Mouse (Mus musculus) urinary bladder, adult 18-20 months (tissue): ENCODE results near the gene Pla2g16.

ENCODE experiments used
- DNase-seq, 2 experiments: peaks; one replicate each; pipeline ENCODE4 v3.0.0; 2022; ENCODE audit warnings: low spot score in 2 of 2, mixed read lengths in 2 of 2

The Pla2g16 gene

GRCm38 (mm10) chr19:7564457-7564856, 7.2 kb downstream of the Pla2g16 start:
- DNase-seq = no peak

GRCm38 (mm10) chr19:7566826-7567225, 9.6 kb downstream of the Pla2g16 start:
- DNase-seq = no peak

DNA sequence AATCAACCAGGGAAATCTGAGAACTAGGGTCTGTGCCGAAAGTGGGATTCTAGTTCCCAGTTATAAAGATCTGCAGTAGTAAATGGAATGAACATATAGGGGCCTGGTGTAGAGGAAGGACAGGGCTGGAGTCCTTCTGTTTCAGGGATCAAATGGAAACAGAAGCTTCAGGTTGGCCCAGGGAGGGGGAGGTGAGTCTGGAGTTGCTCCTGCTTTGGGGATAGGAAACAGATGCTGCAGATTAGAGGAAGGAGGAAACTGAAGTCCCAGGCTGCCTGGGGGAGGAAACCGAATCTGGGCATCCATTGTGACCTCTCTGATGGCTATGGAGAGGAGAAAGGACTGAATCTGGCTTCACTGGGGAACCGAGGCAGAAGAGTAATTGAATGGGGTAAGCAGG, 11.1 kb downstream of the Pla2g16 start:
- no peak for DNase-seq

- no peak for DNase-seq
Observed at GRCm38 (mm10) chr19:7569650-7570049, 12.4 kb downstream of the Pla2g16 start.

GRCm38 (mm10) chr19:7576180-7576579, 18.9 kb downstream of the Pla2g16 start:
- no peak for DNase-seq

DNA sequence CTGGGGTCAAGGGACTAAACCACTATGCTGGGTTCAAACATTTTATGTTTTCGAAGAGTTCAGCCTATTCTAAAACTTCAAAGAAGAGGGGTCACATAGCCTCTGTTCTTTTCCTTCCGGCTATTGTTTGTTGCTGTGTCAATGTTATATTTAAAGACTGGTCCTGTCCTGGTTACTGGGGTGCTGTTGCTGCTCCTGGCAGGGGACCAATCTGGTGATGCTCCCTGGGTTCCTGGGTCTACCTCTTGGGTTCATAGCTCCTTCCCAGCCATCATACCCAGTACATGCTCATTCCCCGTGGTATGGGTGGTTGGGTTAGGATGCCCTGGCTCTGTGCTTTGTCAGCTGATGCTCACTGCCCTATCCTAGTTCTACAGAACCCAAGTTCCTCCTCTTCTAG, 20.5 kb downstream of the Pla2g16 start:
- DNase-seq = no peak

DNA sequence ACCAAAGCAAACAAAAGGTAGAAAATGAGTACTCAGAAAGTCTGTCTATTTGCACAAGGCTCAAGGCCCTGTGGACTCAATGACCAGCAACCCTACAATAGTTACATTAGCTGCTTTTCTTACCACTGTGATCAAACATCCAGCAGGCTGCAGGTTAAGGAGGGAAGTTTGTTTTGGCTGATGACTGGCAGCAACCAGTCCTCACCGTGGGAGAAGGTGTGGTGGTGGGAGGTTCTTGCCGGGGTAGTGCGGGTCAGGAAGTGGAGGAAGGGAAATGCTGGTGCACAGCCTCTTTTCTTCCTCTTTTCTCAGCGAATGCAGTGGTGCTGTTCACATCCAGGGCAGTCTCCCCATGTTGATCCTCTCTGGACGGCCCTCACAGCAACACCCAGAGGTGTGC, 23.8 kb downstream of the Pla2g16 start:
- DNase-seq = no peak

GRCm38 (mm10) chr19:7583101-7583500, 25.8 kb downstream of the Pla2g16 start:
- DNase-seq = no peak

DNA sequence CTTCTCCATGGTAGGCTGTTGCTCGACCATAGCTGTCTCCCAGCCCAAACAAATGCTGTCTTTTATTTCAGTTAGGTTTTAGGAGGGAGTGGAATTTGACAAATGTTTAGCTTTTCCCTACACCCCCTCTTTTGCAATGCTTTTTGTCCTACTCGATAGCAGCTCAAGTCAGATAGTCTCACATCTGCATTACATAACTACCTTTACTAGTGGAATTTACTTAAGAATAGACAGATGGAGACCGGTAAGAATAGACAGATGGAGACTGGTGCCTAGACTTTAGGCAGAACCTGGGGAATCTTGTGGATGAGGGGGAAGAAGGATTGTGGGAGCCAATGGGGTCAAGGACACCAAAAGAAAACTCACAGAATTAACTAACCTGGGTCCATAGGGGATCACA, 26.3 kb downstream of the Pla2g16 start:
- DNase-seq = no peak

DNA sequence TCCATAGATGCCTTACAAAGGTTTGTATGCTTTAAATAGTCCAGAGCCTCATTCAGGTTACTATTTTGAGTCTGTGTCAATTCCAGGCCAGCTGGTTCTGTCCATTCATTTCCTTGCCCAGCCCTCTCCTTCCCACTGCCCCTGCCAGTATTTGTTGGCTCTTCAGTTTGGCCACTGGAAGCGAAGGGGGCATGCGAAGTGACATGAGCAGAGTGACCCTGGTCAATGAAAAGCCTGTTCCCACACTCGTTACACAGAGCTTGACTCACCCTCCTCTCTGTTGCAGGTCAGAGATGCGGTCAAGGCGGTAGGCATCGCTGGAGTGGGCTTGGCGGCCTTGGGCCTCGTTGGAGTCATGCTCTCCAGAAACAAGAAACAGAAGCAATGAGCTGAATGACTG, 28.0 kb downstream of the Pla2g16 start:
- no peak for DNase-seq

DNA sequence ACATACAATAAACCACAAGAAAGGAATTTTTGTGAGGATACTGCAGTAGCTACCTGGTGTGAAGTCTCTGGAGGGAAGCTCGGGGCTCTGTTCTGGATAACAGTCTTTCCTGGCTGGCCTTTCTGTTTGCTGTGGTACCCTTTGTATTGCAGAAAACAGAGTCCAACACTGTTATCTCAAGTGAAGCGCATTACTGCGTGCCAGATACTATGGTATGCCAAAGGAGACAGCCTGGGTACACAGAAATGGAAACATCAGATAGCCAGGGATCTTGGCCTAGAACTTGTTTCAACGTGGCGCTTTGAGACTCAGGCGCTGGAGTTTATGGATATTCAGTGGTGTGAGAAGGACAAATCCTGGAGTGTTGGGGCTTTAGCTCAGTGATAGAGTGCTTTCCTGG, 28.5 kb downstream of the Pla2g16 start:
- DNase-seq = no peak

- DNase-seq = no peak
Observed at GRCm38 (mm10) chr19:7590795-7591194, 33.5 kb downstream of the Pla2g16 start.

DNA sequence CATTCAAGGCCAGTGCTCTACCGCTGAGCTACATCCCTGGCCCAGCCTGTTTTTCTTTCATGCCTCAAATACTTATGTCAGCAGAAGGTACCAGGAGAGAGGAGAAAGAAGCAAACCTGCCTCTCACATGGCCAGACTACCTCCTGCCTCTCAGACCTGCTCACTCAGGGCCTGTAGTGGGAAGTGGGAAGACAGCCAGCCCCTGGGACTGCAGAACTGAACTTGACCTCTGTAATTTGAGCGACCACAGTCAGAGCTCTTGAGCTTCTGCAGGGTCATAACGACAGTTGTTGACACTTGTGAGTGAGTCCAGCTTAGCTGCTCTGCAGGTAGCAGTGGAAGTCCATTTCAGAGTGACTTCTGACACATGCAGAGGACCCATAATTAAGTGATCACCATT, 34.8 kb downstream of the Pla2g16 start:
- no peak for DNase-seq

- DNase-seq = peak in 1 of 2 experiments; percentile 39
Observed at GRCm38 (mm10) chr19:7595534-7595933, 38.3 kb downstream of the Pla2g16 start.

- no peak for DNase-seq
Observed at GRCm38 (mm10) chr19:7598481-7598880, 41.2 kb downstream of the Pla2g16 start.

GRCm38 (mm10) chr19:7601551-7601950, 44.3 kb downstream of the Pla2g16 start:
- DNase-seq = no peak

DNA sequence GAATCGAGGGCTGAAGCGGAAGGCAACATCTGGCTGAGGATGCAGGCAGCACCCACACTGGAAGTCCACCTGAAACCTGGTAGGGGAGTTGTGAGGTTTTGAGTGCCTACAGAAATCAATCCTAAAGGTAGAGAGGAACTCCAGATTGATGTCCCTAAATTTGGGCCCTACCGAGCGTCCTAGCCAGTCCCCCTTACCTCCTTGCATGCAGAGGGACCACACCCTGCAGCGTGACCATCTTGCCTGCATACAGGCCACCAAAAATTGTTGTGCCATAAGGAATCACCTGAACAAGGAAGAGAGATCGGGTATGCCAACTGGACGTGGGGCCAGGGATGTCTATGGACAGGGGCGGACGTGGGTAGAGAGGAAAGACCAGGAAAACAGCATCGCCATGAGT, 46.8 kb downstream of the Pla2g16 start:
- no peak for DNase-seq

GRCm38 (mm10) chr19:7605013-7605412, 47.8 kb downstream of the Pla2g16 start:
- DNase-seq = no peak

DNA sequence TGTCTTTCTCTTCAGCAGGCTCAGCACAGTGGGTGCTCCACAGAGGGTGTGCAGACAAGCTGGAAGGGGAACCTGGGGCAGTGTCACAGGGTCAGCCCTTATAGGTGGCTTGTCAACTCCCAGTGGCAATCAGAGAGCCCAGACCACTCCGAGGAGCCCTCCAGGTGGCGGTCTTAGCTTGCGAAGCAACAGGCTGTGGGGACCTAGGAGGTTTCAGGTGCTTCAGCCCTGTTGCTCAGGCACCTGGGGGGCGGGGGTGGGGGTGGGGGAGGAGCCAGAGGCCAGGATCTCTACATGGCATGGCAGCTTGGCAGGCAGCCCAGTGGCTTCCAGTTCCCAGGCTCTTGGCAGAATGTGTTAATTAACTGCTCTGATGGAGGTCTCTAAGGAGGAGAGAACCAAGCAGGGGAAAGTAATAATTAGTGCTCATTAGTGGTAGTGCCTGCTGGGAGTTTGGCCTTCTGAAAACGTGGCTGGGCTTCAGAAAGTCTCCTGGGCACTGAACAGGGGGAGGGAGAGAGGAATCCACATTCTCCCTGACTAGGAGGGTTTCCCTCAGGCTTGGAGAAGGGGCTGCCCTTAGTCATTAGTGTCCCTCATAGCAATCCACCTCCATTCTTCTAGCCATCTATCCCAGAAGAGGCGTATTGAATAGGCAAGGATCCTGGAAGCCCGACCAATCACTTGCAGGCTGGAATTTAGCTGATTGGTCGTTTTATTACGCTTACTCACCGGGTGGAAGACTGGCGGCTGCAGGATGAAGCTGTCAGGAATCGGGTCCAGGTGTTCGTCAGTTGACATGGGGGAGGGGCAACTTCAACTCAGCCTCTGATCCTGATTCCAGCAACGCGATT, 48.9 kb downstream of the Pla2g16 start:
- DNase-seq = no peak

GRCm38 (mm10) chr19:7606801-7607689, 49.8 kb downstream of the Pla2g16 start, which contains the start of gene Lgals12:
TSS of gene Lgals12 (minus strand) at chr19:7607193.
- DNase-seq = no peak

GRCm38 (mm10) chr19:7607690-7608201, 50.5 kb downstream of the Pla2g16 start:
- no peak for DNase-seq
